Mouse (Mus musculus) liver, adult 2 months (tissue): ENCODE data around the gene Sp1.

ENCODE experiments used
- CTCF ChIP-seq: fragments of 200-500 bp; IDR thresholded peaks from 2 replicates; pipeline ENCODE4 v1.5.1; 2011; ENCODE audit warnings: low read depth, low read length, control low read depth
- POLR2A ChIP-seq: fragments of 200-500 bp; IDR thresholded peaks from 2 replicates; pipeline ENCODE4 v1.6.1; 2011; ENCODE audit warnings: low read length, control low read depth; ENCODE audit not compliant: insufficient read depth; ENCODE audit errors: extremely low read depth

- TF ChIP-seq POLR2A (no peak), CTCF (no peak)
Observed at GRCm38 (mm10) chr15:102400476-102401045, 5.4 kb upstream of the Sp1 start.
